Mouse (Mus musculus): Measurements from ENCODE around the gene Pxdn. TPM values are rescaled to one million over a fixed set of nuclear protein-coding genes. Genes with fewer than 3 reads are reported as not detected.

The Pxdn gene
- polyA plus RNA-seq, 1 experiment from 2014 or later: 5.3 TPM

DNA sequence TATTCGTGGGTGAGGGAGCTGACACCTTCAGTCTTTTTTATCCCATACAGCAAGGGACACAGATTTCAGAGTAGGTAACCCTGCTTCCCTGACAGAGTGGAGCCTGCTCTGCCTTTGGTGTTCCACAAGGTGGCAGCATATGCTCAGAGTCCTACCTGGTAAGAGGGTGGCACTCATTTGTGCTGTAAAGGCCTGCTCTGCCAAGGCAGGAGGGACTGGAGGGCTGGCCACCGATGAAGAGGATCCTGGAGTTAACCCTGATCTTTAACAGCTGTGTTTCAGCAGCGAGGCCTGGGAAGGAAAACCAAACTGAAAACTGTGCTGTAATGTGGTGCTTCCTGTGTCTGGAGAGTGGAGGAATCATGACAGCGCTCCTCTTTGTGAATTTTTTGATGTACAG lies 102.2 kb downstream of the Pxdn start:
- H3K27me3 ChIP-seq (ENCODE audit: control insufficient read depth, insufficient read depth, low read depth, low read length): no peaks in the 10 kb centered on the region
- WGBS (ENCODE audit: insufficient replicate concordance): 25% methylated on average over 4 of the region's 4 CpGs
- no peaks in the 10 kb centered on the region for H3K9me3 ChIP-seq (replicated peaks; ENCODE audit: control insufficient read depth, low read length)
- H3K9ac ChIP-seq (ENCODE audit: low read depth, low read length): no peak overlapping the region
- no peak overlapping the region for H3K27ac ChIP-seq (ENCODE audit: low read length)
- H3K4me1 ChIP-seq (ENCODE audit: control insufficient read depth, low read depth, low read length): no peaks in the 10 kb centered on the region
- no peak overlapping the region for H3K4me2 ChIP-seq (ENCODE audit: low read depth, low read length)
- H3K36me3 ChIP-seq (ENCODE audit: control insufficient read depth, insufficient read depth): no peaks in the 10 kb centered on the region
- ATAC-seq (ENCODE audit: low read depth): no peak
- no peak overlapping the region for H3K4me3 ChIP-seq (ENCODE audit: low read depth, low read length)

- Histone ChIP-seq H3K36me3 (ENCODE audit: control insufficient read depth, insufficient read depth) (no peaks in the 10 kb centered on the region), H3K4me1 (ENCODE audit: control insufficient read depth, low read depth, low read length) (no peaks in the 10 kb centered on the region), H3K27ac (ENCODE audit: low read length) (no peak overlapping the region), H3K9ac (ENCODE audit: low read depth, low read length) (no peak overlapping the region), H3K4me2 (ENCODE audit: low read depth, low read length) (no peak overlapping the region), H3K4me3 (ENCODE audit: low read depth, low read length) (no peak overlapping the region), H3K9me3 (replicated peaks; ENCODE audit: control insufficient read depth, low read length) (no peaks in the 10 kb centered on the region), H3K27me3 (ENCODE audit: control insufficient read depth, insufficient read depth, low read depth, low read length) (no peaks in the 10 kb centered on the region)
- 7% methylated on average over 4 of the region's 4 CpGs for WGBS (ENCODE audit: insufficient replicate concordance)
- ATAC-seq (ENCODE audit: low read depth): no peak
Observed at GRCm38 (mm10) chr12:30040150-30040549, 102.7 kb downstream of the Pxdn start.

- Histone ChIP-seq H3K27me3 (ENCODE audit: control insufficient read depth, insufficient read depth, low read depth, low read length) (no peaks in the 10 kb centered on the region), H3K4me2 (ENCODE audit: low read depth, low read length) (no peak overlapping the region), H3K4me3 (ENCODE audit: low read depth, low read length) (no peak overlapping the region), H3K9me3 (replicated peaks; ENCODE audit: control insufficient read depth, low read length) (no peaks in the 10 kb centered on the region), H3K27ac (ENCODE audit: low read length) (no peak overlapping the region), H3K36me3 (ENCODE audit: control insufficient read depth, insufficient read depth) (no peaks in the 10 kb centered on the region), H3K9ac (ENCODE audit: low read depth, low read length) (no peak overlapping the region), H3K4me1 (ENCODE audit: control insufficient read depth, low read depth, low read length) (no peaks in the 10 kb centered on the region)
- ATAC-seq (ENCODE audit: low read depth): no peak
- 63% methylated on average over 6 of the region's 6 CpGs for WGBS (ENCODE audit: insufficient replicate concordance)
Observed at GRCm38 (mm10) chr12:30048848-30049247, 111.4 kb downstream of the Pxdn start.

DNA sequence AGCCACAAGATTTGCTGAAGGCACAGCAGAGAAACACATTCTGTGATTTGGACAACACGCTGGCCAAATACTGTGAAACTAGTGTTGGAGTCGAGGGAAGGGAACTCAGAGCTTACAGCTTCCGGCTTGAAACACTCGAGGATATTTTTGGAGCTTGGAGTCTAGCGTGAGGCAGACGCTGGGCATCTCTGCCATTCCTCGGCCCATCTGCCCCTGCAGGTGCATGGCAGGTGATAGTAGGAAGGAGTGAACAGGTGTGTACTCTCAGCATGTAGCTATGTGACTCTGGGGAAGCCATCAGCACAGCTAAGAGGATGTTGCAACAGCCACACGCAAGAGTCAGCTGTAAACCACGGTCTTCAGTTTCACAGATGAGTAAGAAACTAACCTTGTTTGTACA lies 112.4 kb downstream of the Pxdn start:
- ATAC-seq (ENCODE audit: low read depth): no peak
- Histone ChIP-seq H3K9ac (ENCODE audit: low read depth, low read length) (no peak overlapping the region), H3K4me1 (ENCODE audit: control insufficient read depth, low read depth, low read length) (no peaks in the 10 kb centered on the region), H3K4me2 (ENCODE audit: low read depth, low read length) (no peak overlapping the region), H3K27me3 (ENCODE audit: control insufficient read depth, insufficient read depth, low read depth, low read length) (no peaks in the 10 kb centered on the region), H3K36me3 (ENCODE audit: control insufficient read depth, insufficient read depth) (no peaks in the 10 kb centered on the region), H3K27ac (ENCODE audit: low read length) (no peak overlapping the region), H3K9me3 (replicated peaks; ENCODE audit: control insufficient read depth, low read length) (no peaks in the 10 kb centered on the region), H3K4me3 (ENCODE audit: low read depth, low read length) (no peak overlapping the region)
- WGBS (ENCODE audit: insufficient replicate concordance): 55% methylated on average over 9 of the region's 9 CpGs

GRCm38 (mm10) chr12:30050235-30050634 lies 112.8 kb downstream of the Pxdn start:
- Histone ChIP-seq H3K4me3 (ENCODE audit: low read depth, low read length) (no peak overlapping the region), H3K4me1 (ENCODE audit: control insufficient read depth, low read depth, low read length) (no peaks in the 10 kb centered on the region), H3K36me3 (ENCODE audit: control insufficient read depth, insufficient read depth) (no peaks in the 10 kb centered on the region), H3K27me3 (ENCODE audit: control insufficient read depth, insufficient read depth, low read depth, low read length) (no peaks in the 10 kb centered on the region), H3K4me2 (ENCODE audit: low read depth, low read length) (no peak overlapping the region), H3K9ac (ENCODE audit: low read depth, low read length) (no peak overlapping the region), H3K9me3 (replicated peaks; ENCODE audit: control insufficient read depth, low read length) (no peaks in the 10 kb centered on the region), H3K27ac (ENCODE audit: low read length) (no peak overlapping the region)
- 20% methylated on average over 4 of the region's 4 CpGs for WGBS (ENCODE audit: insufficient replicate concordance)
- no peak for ATAC-seq (ENCODE audit: low read depth)

DNA sequence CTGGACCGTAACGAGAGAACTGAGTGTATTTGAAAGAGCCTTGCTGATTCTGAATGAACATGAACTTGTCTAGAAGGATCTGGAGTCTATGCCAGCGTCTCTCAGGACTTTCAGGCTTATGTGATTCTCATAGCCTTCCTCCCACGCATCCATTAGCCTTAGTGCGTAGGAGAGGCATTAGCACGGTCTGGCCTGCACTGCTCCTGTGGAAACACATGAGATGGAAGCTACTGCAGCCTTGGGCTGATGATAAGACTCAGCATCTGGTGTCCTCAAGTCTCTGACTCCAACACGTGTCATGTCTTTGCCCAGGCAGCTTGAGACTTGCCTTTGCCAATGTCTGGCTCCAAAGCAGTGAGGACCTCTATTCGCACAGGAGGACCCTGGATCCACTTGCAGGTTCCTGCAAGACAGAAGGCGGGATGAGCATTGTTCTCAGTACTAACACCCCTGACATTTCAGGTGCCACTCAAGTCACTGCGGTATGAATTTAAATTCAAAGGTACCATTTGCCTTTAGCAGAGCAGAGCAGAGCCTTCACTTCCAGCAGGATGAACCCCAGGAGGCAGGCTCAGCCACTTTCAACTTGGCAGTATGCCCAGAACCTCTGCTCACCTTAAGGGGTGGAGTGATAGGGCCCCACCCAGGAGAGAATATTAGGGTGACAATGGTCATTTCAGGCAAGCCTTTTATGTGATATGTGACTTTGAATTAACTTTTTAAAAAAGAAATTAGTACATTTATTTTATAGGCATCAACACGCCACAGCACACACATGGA lies 117.5 kb downstream of the Pxdn start:
- no peaks in the 10 kb centered on the region for H3K4me1 ChIP-seq (ENCODE audit: control insufficient read depth, low read depth, low read length)
- no peaks in the 10 kb centered on the region for H3K27me3 ChIP-seq (ENCODE audit: control insufficient read depth, insufficient read depth, low read depth, low read length)
- no peak overlapping the region for H3K27ac ChIP-seq (ENCODE audit: low read length)
- H3K4me2 ChIP-seq (ENCODE audit: low read depth, low read length): no peak overlapping the region
- no peaks in the 10 kb centered on the region for H3K9me3 ChIP-seq (replicated peaks; ENCODE audit: control insufficient read depth, low read length)
- ATAC-seq (ENCODE audit: low read depth): no peak
- no peaks in the 10 kb centered on the region for H3K36me3 ChIP-seq (ENCODE audit: control insufficient read depth, insufficient read depth)
- no peak overlapping the region for H3K4me3 ChIP-seq (ENCODE audit: low read depth, low read length)
- 61% methylated on average over 11 of the region's 11 CpGs for WGBS (ENCODE audit: insufficient replicate concordance)
- no peak overlapping the region for H3K9ac ChIP-seq (ENCODE audit: low read depth, low read length)

DNA sequence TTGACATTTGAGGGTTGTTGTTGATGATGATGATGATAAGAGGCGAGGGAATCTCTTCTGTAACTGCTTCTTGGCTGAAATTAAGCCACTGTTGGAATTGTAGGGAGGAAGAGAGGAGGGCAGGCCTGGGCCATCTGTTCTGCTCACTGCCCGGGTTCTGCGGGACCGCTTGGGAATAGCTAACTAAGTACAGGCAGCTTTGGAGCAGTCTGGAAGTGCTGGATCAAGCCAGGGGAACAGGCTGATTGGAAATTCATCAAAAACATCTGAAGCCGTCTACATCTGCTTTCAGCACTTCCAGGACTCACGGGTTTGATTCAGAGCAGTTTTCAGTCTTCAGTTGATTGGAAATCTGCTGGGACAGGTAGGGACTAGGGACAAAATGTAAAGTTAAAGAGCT lies 120.6 kb downstream of the Pxdn start:
- no peaks in the 10 kb centered on the region for H3K9me3 ChIP-seq (replicated peaks; ENCODE audit: control insufficient read depth, low read length)
- ATAC-seq (ENCODE audit: low read depth): no peak
- no peaks in the 10 kb centered on the region for H3K27me3 ChIP-seq (ENCODE audit: control insufficient read depth, insufficient read depth, low read depth, low read length)
- 43% methylated on average over 6 of the region's 6 CpGs for WGBS (ENCODE audit: insufficient replicate concordance)
- H3K4me2 ChIP-seq (ENCODE audit: low read depth, low read length): no peak overlapping the region
- no peak overlapping the region for H3K4me3 ChIP-seq (ENCODE audit: low read depth, low read length)
- no peaks in the 10 kb centered on the region for H3K4me1 ChIP-seq (ENCODE audit: control insufficient read depth, low read depth, low read length)
- no peak overlapping the region for H3K27ac ChIP-seq (ENCODE audit: low read length)
- H3K36me3 ChIP-seq (ENCODE audit: control insufficient read depth, insufficient read depth): no peaks in the 10 kb centered on the region
- no peak overlapping the region for H3K9ac ChIP-seq (ENCODE audit: low read depth, low read length)

DNA sequence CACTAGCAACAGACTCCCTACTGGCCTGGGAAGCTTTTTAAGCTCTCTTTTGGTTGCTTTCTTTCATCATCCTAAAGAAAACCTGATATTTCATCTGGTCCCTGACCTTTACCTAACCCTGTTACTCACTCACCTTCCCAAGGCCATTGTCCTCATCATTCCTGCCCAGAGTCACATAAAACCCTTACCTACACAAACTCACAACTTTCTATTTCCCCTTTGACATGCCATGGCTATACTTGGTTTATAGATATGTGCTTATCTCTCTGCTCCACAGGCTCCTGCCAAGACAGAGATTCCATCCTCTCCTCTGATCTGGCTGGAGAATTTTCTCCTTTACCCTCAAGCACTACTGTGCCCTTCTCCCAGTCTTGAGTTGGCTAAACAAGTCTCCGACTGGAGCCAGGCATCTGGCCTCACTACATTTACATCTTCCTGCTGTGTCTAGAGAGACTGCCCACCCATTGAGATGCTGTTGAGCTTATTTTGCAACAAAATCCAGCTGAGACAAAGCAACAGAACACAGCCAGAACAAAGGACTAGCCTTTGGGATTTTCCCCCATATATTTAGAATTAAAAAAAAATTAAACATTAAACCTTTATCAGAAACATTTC lies 124.2 kb downstream of the Pxdn start:
- H3K9ac ChIP-seq (ENCODE audit: low read depth, low read length): no peak overlapping the region
- no peak for ATAC-seq (ENCODE audit: low read depth)
- H3K4me3 ChIP-seq (ENCODE audit: low read depth, low read length): no peak overlapping the region
- H3K4me2 ChIP-seq (ENCODE audit: low read depth, low read length): no peak overlapping the region
- no peaks in the 10 kb centered on the region for H3K4me1 ChIP-seq (ENCODE audit: control insufficient read depth, low read depth, low read length)
- no peaks in the 10 kb centered on the region for H3K9me3 ChIP-seq (replicated peaks; ENCODE audit: control insufficient read depth, low read length)
- WGBS (ENCODE audit: insufficient replicate concordance): 26% methylated on average over 1 of the region's 1 CpGs
- H3K27ac ChIP-seq (ENCODE audit: low read length): no peak overlapping the region
- H3K27me3 ChIP-seq (ENCODE audit: control insufficient read depth, insufficient read depth, low read depth, low read length): no peaks in the 10 kb centered on the region
- H3K36me3 ChIP-seq (ENCODE audit: control insufficient read depth, insufficient read depth): no peaks in the 10 kb centered on the region

- Histone ChIP-seq H3K4me1 (ENCODE audit: control insufficient read depth, low read depth, low read length) (no peaks in the 10 kb centered on the region), H3K9ac (ENCODE audit: low read depth, low read length) (no peak overlapping the region), H3K9me3 (replicated peaks; ENCODE audit: control insufficient read depth, low read length) (no peaks in the 10 kb centered on the region), H3K27me3 (ENCODE audit: control insufficient read depth, insufficient read depth, low read depth, low read length) (no peaks in the 10 kb centered on the region), H3K4me2 (ENCODE audit: low read depth, low read length) (no peak overlapping the region), H3K36me3 (ENCODE audit: control insufficient read depth, insufficient read depth) (no peaks in the 10 kb centered on the region), H3K4me3 (ENCODE audit: low read depth, low read length) (no peak overlapping the region), H3K27ac (ENCODE audit: low read length) (no peak overlapping the region)
- 31% methylated on average over 6 of the region's 6 CpGs for WGBS (ENCODE audit: insufficient replicate concordance)
- ATAC-seq (ENCODE audit: low read depth): no peak
Observed at GRCm38 (mm10) chr12:30062118-30062505, 124.7 kb downstream of the Pxdn start.
